Mouse (Mus musculus) cerebellum, adult 2 months (tissue): ENCODE measurements at regions not wholly inside any gene's neighbourhood (a gene's known extent, or its start where the extent isn't known, plus 50 kb on each side); places are given as distances from the start of the nearest gene placed in this dataset.

Experiments used
- CTCF ChIP-seq: fragments of 200-500 bp; IDR thresholded peaks from 2 replicates; pipeline ENCODE4 v1.5.1; 2011; ENCODE audit warnings: low read depth, mild to moderate bottlenecking, control low read depth, low read length, moderate library complexity, borderline replicate concordance; ENCODE audit not compliant: insufficient read depth
- POLR2A ChIP-seq: fragments of 200-500 bp; IDR thresholded peaks from 2 replicates; pipeline ENCODE4 v1.6.1; 2011; ENCODE audit warnings: low read length, control low read depth, borderline replicate concordance; ENCODE audit not compliant: insufficient read depth

DNA sequence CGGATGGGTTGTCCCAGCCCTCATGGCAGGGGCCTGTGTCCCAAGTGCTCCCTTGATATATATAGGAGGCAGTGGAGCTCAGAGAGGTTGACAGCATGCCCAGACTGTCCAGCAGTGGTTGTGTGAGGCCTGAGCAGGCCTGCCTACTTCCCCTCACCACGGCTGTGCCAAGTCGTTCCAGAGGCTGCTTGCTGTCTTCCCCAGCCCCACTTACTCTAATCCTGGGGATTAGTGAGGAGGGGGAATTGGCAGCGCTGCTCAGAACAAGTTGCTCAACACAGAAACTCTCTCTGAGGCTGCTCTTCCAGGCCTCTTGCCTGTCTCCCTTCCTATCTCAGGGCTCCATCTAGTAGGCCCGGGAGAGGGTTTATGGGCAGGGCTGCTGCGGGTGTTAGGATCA lies 56.1 kb upstream of the 1600014C23Rik start:
- TF ChIP-seq CTCF, result no peak
- no peak for TF ChIP-seq POLR2A
